Mouse (Mus musculus): ENCODE data around the gene Hecw2.

Gene Hecw2

DNA sequence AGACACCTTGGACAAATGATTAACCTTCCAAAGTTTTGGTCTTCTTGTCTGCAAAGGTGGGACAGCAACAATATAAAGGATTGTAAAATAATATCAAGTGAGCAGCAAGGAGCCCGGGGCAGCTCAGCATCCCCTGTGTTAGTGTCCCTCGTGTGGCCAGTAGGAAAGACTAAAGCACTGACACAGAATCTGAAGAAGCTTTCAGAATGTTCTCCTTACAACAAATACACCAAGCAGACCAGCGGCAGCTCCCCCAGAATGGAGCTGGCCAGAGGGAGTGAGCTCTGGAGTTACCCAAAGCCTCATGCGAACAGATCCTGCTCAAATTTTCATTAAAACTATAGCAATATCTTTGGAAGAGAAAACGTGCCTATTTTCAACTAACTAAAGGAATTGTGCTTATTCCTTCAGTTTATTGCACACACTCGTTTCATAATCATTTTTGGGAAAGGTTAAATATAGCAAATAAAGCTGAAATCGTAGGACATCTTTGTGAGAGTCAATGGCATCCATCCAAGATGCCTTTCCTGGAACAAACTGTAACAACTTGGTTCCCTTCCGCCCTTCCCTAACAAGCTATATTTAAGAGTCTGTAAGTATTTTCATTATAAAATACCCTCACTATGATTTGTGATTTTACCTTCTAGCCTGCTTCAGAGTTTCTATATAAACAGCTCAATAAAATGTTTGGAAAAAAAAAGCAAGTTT is 208.6 kb downstream of the Hecw2 start:
- no peak for DNase-seq (ENCODE audit: low read depth in 1 of 2, low spot score in 2 of 2)

- DNase-seq (ENCODE audit: low read depth in 1 of 2, low spot score in 2 of 2): no peak
Measured at GRCm38 (mm10) chr1:53978514-53978831, 216.5 kb downstream of the Hecw2 start.

DNA sequence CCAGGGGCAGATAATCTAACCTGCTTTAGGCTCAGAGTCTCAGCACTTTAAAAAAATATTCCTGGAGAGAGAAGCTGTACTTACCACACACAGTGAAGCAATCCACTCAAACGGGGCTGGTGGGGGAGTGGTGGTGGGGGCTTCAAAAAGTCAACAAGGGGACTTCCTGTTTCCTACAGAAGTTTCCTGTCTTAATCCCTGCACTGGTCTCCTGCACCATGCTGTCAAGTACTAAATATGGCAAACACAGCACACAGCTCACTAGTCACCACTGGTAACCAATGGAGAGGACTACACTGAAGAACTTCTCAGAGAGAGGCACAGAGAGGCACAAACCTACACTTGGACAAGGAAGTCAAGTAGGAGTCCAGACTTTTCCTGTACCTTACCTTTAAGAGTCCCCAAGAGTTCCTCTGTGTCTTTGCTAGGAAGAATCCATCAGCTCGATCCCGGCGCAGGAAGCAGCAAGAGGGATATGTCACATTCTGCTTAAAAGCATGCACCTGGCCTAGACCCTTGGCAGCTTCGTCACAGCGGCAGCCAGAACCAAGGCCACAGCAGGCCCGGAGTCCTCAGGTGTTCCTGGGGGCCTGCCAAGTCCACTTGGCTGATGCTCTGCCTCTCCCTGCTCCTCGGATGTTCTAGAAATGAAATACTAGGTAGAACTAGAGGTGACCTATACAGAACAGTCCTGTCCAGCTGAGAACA is 217.0 kb downstream of the Hecw2 start:
- DNase-seq (ENCODE audit: low read depth in 1 of 2, low spot score in 2 of 2): no peak

- no peak for DNase-seq (ENCODE audit: low read depth in 1 of 2, low spot score in 2 of 2)
Measured at GRCm38 (mm10) chr1:53976721-53977120, 218.2 kb downstream of the Hecw2 start.

- DNase-seq (ENCODE audit: low read depth in 1 of 2, low spot score in 2 of 2): no peak
Measured at GRCm38 (mm10) chr1:53976100-53976499, 218.9 kb downstream of the Hecw2 start.

DNA sequence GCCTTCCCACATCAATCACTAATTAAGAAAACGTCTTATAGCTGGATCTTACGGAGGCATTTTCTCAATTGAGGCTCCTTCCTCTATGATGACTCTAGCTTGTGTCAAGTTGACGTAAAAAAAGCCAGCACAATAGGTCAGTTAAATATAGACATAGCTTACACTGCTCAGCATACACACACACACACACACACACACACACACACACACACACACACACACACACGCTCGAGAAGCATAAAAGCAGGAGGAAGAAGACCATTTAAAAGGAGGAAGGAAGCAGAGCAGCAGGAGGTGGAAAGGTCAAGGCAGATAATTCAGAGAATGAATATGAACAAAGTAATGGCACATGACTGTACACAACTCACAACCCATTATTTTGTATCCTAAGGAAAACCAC is 220.0 kb downstream of the Hecw2 start:
- DNase-seq (ENCODE audit: low read depth in 1 of 2, low spot score in 2 of 2): no peak

- no peak for DNase-seq (ENCODE audit: low read depth in 1 of 2, low spot score in 2 of 2)
Measured at GRCm38 (mm10) chr1:53970326-53970977, 224.5 kb downstream of the Hecw2 start.

DNA sequence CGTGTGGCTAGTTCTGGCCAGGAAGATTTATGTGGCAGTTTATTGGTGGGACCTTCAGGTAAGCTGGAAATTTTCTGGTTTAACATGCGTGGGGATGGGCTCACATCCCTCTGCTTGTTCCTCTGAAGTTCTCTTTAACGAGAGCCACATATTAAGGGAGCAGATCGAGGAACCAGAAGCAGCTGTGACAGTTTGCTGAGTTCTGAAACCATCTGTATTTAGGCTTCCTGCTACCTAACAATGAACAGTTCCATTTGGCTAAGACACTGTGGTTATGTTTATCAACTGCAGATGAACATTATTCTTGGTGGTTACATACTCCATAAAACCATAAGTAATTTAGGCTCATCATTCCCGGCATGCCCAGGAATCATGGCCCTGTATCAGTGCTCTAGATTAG is 242.6 kb downstream of the Hecw2 start:
- no peak for DNase-seq (ENCODE audit: low read depth in 1 of 2, low spot score in 2 of 2)

DNA sequence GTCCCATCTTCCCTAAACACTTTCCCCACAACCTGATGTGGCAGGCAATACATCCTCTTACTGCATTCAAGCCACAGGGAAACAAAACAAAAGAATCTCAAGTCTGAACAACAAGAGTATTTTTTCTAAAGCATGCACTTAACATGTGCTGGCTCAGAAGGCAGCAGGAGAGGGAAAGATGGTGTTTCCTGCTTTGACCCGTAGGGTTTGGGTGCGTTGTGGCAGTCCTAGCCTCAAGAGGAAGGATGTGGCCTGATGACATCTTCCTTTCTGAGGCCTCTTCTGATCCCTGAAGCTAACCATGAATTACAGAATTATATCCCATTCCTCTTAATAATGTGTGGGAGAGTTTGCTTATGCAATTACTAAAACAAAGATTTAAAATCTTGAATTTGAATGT is 249.2 kb downstream of the Hecw2 start:
- DNase-seq (ENCODE audit: low read depth in 1 of 2, low spot score in 2 of 2): no peak

- DNase-seq (ENCODE audit: low read depth in 1 of 2, low spot score in 2 of 2): no peak
Measured at GRCm38 (mm10) chr1:53942468-53942867, 252.5 kb downstream of the Hecw2 start.

DNA sequence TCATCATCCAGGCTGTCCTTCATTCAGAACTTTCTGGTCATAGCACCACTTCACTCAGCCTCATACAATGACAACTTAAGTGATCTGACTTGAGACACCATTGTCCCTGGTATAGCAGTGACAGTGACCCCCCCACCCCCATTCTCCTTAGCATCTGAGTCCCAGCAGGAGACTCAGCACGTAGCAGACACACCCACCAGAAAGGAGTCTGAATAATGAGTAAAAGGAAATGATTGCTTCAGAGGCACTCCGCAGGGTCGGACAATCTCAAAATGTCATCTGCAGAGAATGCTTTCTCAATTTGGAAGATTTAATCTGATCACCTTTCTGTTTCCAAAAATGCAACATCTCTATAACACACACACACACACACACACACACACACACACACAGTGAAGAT is 253.4 kb downstream of the Hecw2 start:
- no peak for DNase-seq (ENCODE audit: low read depth in 1 of 2, low spot score in 2 of 2)

- no peak for DNase-seq (ENCODE audit: low read depth in 1 of 2, low spot score in 2 of 2)
Measured at GRCm38 (mm10) chr1:53940268-53941017, 254.5 kb downstream of the Hecw2 start.

GRCm38 (mm10) chr1:53939291-53939690 is 255.7 kb downstream of the Hecw2 start:
- no peak for DNase-seq (ENCODE audit: low read depth in 1 of 2, low spot score in 2 of 2)

DNA sequence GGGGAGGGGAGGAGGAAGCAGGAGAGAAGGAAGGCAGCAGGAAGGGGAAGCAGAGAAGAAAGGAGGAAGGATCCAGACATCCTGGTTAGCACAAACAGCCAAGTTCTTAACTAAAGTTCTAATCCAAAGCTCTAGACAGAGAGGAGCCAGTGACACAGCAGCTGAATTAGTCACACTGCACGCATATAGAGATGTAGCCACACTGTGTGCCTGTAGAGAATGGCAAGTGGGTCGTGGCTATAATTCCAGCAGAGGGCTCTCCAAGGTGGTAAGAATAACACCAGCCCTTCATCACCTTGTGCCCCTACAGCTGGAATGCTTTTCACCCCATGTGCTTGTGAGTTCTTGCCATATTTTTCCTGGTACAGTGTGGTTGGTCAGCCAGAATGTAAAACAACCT is 261.7 kb downstream of the Hecw2 start:
- no peak for DNase-seq (ENCODE audit: low read depth in 1 of 2, low spot score in 2 of 2)

DNA sequence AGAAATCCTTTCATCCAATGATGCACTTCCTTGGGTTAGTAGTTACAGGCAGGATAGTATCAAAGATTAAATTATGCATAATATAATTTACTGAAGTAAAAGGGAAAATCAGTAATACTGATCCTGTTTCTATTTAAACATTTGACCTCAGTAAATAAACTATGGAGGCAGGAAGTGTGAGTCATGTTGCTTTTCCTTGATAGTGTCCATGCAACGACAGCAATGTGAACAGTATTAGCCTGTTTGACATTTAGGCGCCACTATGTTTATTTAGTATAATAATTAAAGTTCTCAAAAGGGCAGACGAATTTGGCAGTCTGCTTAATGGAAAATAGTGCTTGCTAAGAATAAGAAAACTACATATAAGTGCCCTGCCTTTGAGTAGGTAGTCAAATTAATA is 263.7 kb downstream of the Hecw2 start:
- no peak for DNase-seq (ENCODE audit: low read depth in 1 of 2, low spot score in 2 of 2)

DNA sequence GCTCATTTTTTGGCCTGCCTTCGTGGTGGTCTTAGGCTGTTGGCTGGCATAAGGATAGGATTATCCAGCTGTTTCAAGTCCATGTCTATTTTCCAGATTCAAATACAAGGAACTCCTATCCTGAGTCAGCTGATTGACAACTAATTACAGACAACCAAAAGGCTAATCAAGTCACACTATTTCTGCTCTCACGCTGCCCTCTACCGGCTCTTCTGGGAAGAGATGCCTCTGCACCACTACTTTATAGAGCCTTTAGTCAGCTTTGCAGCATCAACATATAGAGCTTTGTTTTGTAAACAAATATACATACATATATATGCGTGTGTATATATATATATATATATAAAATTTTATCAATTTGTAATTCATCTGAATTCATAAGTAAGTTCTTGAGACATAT is 267.4 kb downstream of the Hecw2 start:
- no peak for DNase-seq (ENCODE audit: low read depth in 1 of 2, low spot score in 2 of 2)

GRCm38 (mm10) chr1:53925149-53925901 is 269.6 kb downstream of the Hecw2 start:
- DNase-seq (ENCODE audit: low read depth in 1 of 2, low spot score in 2 of 2): no peak

DNA sequence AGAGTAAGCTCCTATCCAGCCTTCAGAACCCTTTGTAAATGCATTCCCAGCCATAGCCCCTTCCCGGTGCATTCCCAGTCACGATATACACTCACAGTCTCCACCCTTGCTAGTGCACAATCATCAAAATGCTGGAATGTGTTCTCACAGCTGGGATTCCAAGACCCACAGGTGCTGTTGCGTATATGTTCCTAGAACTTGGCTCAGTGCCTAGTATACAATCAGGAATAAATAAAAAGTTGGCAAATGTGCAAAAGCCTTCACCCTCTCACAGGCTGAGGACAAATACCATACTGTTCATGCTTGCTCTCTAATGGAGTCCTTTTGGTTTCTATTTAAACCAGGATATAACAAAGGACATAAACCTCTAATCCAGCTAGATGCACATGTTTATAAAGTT is 283.1 kb downstream of the Hecw2 start:
- no peak for DNase-seq (ENCODE audit: low read depth in 1 of 2, low spot score in 2 of 2)

DNA sequence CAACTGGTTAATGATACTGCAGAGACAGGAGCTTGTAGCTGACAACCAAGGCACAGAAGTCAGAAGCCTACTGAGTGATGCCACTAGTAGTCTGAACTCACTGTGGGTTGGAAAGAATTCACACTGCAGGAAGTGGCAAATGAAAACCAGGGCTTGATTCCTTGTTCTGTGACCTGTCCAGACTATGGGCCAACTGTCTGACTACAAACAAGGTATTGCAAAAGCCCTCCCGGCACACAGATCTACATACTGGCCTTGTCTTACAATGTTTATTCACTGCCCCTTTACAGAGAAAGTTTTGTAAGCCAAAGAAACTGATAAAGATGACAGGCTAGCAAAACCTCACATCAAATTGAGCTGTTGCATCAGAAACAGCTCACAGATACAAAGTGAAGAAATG is 284.7 kb downstream of the Hecw2 start:
- no peak for DNase-seq (ENCODE audit: low read depth in 1 of 2, low spot score in 2 of 2)

GRCm38 (mm10) chr1:53909118-53909517 is 285.9 kb downstream of the Hecw2 start:
- no peak for DNase-seq (ENCODE audit: low read depth in 1 of 2, low spot score in 2 of 2)

DNA sequence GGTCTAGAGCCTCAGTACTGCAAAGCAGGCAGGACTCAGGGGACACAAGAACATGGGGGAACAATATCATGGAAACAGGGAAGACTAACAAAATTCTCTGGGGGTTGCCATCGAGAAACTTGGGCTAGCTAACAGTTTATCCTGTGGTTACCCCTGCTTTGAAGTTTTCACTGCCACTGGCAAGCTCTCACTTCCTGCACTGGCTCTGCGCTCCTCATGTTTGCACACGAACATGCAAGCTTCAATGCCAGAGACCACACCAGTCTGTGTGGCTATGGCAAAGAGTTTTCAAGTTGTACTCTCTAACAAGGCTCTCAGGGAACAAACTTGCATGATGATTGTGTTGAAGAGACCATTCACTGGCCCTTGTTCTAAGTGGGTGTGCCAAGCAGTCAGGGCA is 288.8 kb downstream of the Hecw2 start:
- no peak for DNase-seq (ENCODE audit: low read depth in 1 of 2, low spot score in 2 of 2)
